In the genomic region with DNA sequence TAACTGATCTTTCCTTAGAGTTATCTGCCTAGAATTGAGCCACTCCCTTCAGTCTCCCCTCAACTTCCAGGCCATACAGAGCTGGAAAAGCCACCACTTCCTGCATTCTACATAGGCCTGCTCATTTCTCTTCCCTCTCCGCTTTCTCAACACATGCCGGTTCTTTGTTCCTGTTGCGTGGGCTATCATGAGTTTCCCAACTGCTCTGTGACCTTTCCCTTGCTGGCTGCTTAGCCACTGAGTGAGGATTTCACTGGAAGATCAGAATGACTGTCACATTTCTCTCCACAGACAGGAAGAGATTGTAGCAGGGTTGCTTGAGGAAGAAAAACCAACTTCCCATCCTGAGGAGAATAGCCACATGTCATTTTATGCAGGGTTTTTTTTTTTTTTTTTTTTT, we compare ENCODE assay signal across 14 mouse cellular contexts.
DNase-seq lines count a peak whose midpoint lies in the region; ATAC-seq and TF ChIP-seq lines count a peak whose summit lies in the region.
"Had no signal": no experiment of that assay in that cellular context is flagged by ENCODE, and none has a peak within 500 bp of the region (broad histone marks: within the 10 kb centered on the region; RNA-seq: fewer than 3 reads in every experiment).

No protein-coding gene starts in this region.

- peak; percentile 24 to 31 for DNase-seq in adrenal gland, postnatal 36 days
- no peak for DNase-seq in adrenal gland, postnatal 10 days
- DNase-seq in layer of hippocampus, adult 11-12 months (ENCODE audit: low spot score) = peak; percentile 59
- no peak for DNase-seq in layer of hippocampus, postnatal 25 days (ENCODE audit: extremely low spot score in 1 of 2, low spot score in 1 of 2)
- no peak for DNase-seq in heart, postnatal 0 days (ENCODE audit: low spot score)
- no peak for DNase-seq in yolk sac, embryonic 10.5 days (ENCODE audit: low spot score)
- DNase-seq in limb, embryonic 10.5 days (ENCODE audit: low spot score) = no peak

- TF ChIP-seq CTCF in heart, postnatal 0 days (IDR thresholded peaks at IDR 0.05; ENCODE audit: low read depth) = no peak

- no peaks in the 10 kb centered on the region for H3K27me3 ChIP-seq in heart, postnatal 0 days (ENCODE audit: control insufficient read depth, insufficient read depth, low read length)
- no peaks in the 10 kb centered on the region for H3K27me3 ChIP-seq in limb, embryonic 10.5 days (ENCODE audit: low read depth, poor library complexity, severe bottlenecking)
- H3K27me3 ChIP-seq: limb, embryonic 15.5 days; Patski; stomach, embryonic 15.5 days had no signal

- ATAC-seq in heart, postnatal 0 days (ENCODE audit: insufficient read depth, low read depth) = peak; percentile 36; the same call in 1 of the 2 replicates
- ATAC-seq: forebrain, embryonic 14.5 days; Patski had no signal

- no peak overlapping the region for H3K4me3 ChIP-seq in heart, postnatal 0 days (ENCODE audit: low read depth, low read length)
- no peak overlapping the region for H3K4me3 ChIP-seq in macrophage (ENCODE audit: inconsistent target)
- no peak overlapping the region for H3K4me3 ChIP-seq in limb, embryonic 10.5 days
- H3K4me3 ChIP-seq: embryonic facial prominence, embryonic 10.5 days; limb, embryonic 15.5 days; stomach, embryonic 15.5 days had no signal

- peaks cover 42% of the 10 kb centered on the region for H3K79me2 ChIP-seq in macrophage (ENCODE audit: inconsistent target)

- no peak overlapping the region for H3K9ac ChIP-seq in heart, postnatal 0 days (replicated peaks; ENCODE audit: low read depth, low read length)
- H3K9ac ChIP-seq: hindbrain, embryonic 14.5 days; limb, embryonic 15.5 days; stomach, embryonic 15.5 days had no signal

- no peak for TF ChIP-seq EP300 in heart, postnatal 0 days (IDR thresholded peaks at IDR 0.05; ENCODE audit: low read depth)

- no peak overlapping the region for H3K4me2 ChIP-seq in heart, postnatal 0 days (ENCODE audit: low read depth, low read length)
- H3K4me2 ChIP-seq: hindbrain, embryonic 14.5 days; limb, embryonic 15.5 days; stomach, embryonic 15.5 days had no signal

- no peaks in the 10 kb centered on the region for H3K36me3 ChIP-seq in heart, postnatal 0 days (replicated peaks; ENCODE audit: control insufficient read depth, insufficient read depth, low read length)
- H3K36me3 ChIP-seq in macrophage (ENCODE audit: inconsistent target) = no peaks in the 10 kb centered on the region
- H3K36me3 ChIP-seq in limb, embryonic 10.5 days = no peaks in the 10 kb centered on the region
- H3K36me3 ChIP-seq: limb, embryonic 15.5 days; stomach, embryonic 15.5 days had no signal

- peak overlapping the region; percentile 39 for H3K27ac ChIP-seq in heart, postnatal 0 days (ENCODE audit: low read depth)
- peak overlapping the region; percentile 97 for H3K27ac ChIP-seq in macrophage
- no peak overlapping the region; the same call in 1 of the 2 replicates for H3K27ac ChIP-seq in limb, embryonic 10.5 days
- H3K27ac ChIP-seq: embryonic facial prominence, embryonic 10.5 days; hindbrain, embryonic 14.5 days; limb, embryonic 15.5 days; stomach, embryonic 15.5 days had no signal

- peaks cover 7% of the 10 kb centered on the region; the same call in 1 of the 2 replicates for H3K4me1 ChIP-seq in heart, postnatal 0 days (ENCODE audit: control insufficient read depth, insufficient read depth)
- peaks cover 9% of the 10 kb centered on the region for H3K4me1 ChIP-seq in limb, embryonic 10.5 days

- WGBS in heart, postnatal 0 days = 60% methylated on average over 3 of the region's 3 CpGs
- WGBS in macrophage (ENCODE audit: missing documents) = 7% methylated on average over 3 of the region's 3 CpGs
- WGBS in limb, embryonic 10.5 days = 84% methylated on average over 3 of the region's 3 CpGs

- no peaks in the 10 kb centered on the region for H3K9me3 ChIP-seq in heart, postnatal 0 days (replicated peaks; ENCODE audit: control insufficient read depth, low read length)
- H3K9me3 ChIP-seq in limb, embryonic 10.5 days (replicated peaks) = no peaks in the 10 kb centered on the region
- H3K9me3 ChIP-seq: embryonic facial prominence, embryonic 10.5 days; limb, embryonic 15.5 days; stomach, embryonic 15.5 days had no signal

Comparison
In these comparisons a context has a peak if more than half of its experiments do, and no peak if none do; other contexts are left out.
1. DNase-seq: peak in adrenal gland, postnatal 36 days (2 of 2) and layer of hippocampus, adult 11-12 months (single experiment); none in adrenal gland, postnatal 10 days (single experiment), layer of hippocampus, postnatal 25 days (0 of 2), heart, postnatal 0 days (single experiment), yolk sac, embryonic 10.5 days (single experiment) and limb, embryonic 10.5 days (single experiment).